Mouse (Mus musculus) heart, embryonic 10.5 days (tissue): Measurements from ENCODE around the gene Rnf187. TPM values are rescaled to one million over a fixed set of nuclear protein-coding genes. Genes with fewer than 3 reads are reported as not detected.
A peak's percentile ranks its signal among the peaks of the same experiment; 100 is the strongest.

Experiments
- DNase-seq: peaks from one replicate; pipeline ENCODE4 v3.0.0-alpha.2; 2017; ENCODE audit warnings: low spot score
- H3K27ac ChIP-seq: fragments of 300-500 bp; sonication (generic); 2 replicates; pipeline ENCODE4 v1.5.1; 2016; ENCODE audit warnings: mild to moderate bottlenecking
- H3K27me3 ChIP-seq: fragments of 300-500 bp; sonication (generic); 2 replicates; pipeline ENCODE4 v1.6.1; 2016; ENCODE audit warnings: mild to moderate bottlenecking; ENCODE audit not compliant: poor library complexity, insufficient read depth, severe bottlenecking
- H3K36me3 ChIP-seq: fragments of 300-500 bp; sonication (generic); 2 replicates; pipeline ENCODE4 v1.6.1; 2016; ENCODE audit warnings: mild to moderate bottlenecking, moderate library complexity
- H3K4me1 ChIP-seq: fragments of 300-500 bp; sonication (generic); 2 replicates; pipeline ENCODE4 v1.6.1; 2016; ENCODE audit warnings: mild to moderate bottlenecking
- H3K4me3 ChIP-seq: fragments of 300-500 bp; sonication (generic); 2 replicates; pipeline ENCODE4 v1.5.1; 2016; ENCODE audit warnings: mild to moderate bottlenecking, moderate library complexity
- H3K9me3 ChIP-seq: fragments of 300-500 bp; sonication (generic); 2 replicates; pipeline ENCODE4 v1.6.1; 2016; ENCODE audit warnings: mild to moderate bottlenecking, moderate library complexity
- WGBS: fragments of 180-500 bp; shearing (Covaris S2); methylation state at CpG from one replicate; pipeline ENCODE4 v1.1.7; 2016; 5-methylcytosine and 5-hydroxymethylcytosine counted together
- polyA plus RNA-seq: library from polyadenylated mRNA; unstranded; fragments of >200 nt; fragmentation: Nextera tagmentation; extraction: Ambion mirVana; gene quantifications from 2 replicates; pipeline ENCODE4 v1.2.1, GENCODE M21; 2016

The Rnf187 gene
- polyA plus RNA-seq: 169 and 213 TPM in 2 replicates

GRCm38 (mm10) chr11:58938322-58939087 lies at the start of gene Rnf187:
Rnf187 (minus strand) TSS chr11:58938916.
- H3K36me3 ChIP-seq: peaks cover 32% of the 10 kb centered on the region
- peaks cover 5% of the 10 kb centered on the region; the same call in 1 of the 2 replicates for H3K27me3 ChIP-seq
- H3K27ac ChIP-seq: peak within 1 kb of the TSS; percentile 97
- no peaks in the 10 kb centered on the region for H3K9me3 ChIP-seq
- peak within 1 kb of the TSS; percentile 97 for H3K4me3 ChIP-seq
- under 1% methylated on average over 95 of the region's 95 CpGs for WGBS
- H3K4me1 ChIP-seq: peaks cover 21% of the 10 kb centered on the region
- peak; percentile 95 for DNase-seq

DNA sequence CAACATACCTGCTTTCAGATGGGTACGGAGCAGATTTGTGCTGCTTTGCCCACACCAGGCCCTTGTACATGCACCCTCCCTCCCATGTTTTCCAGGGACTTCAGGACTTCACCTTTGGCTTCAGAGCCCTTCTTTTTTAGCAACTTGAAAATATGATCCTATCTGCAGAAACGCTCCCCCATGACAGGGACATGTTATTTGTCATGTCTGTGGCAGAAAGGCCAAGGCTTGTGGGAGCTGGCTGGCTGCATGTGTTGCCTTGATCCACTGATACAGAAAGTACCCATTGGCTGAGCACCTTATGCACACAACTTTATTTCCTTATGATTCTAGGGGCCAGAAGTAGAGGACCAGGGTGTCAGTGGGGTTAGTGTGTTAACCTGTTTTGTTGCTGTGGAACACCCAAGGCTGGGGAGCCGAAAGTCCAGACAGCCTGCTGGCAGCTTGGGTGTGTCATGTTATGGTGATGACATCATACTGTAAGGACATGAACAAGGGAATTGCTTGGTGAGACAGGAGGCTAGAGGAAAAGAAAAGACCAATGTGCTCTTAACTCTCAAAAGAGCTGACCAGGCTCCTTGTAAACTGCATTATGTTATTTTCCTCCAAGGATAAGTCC lies 46.7 kb upstream of the Rnf187 start:
- Histone ChIP-seq H3K4me3 (no peak overlapping the region), H3K27ac (peak overlapping the region; percentile 82), H3K36me3 (peaks cover 92% of the 10 kb centered on the region), H3K4me1 (peaks cover 97% of the 10 kb centered on the region), H3K9me3 (no peaks in the 10 kb centered on the region), H3K27me3 (no peaks in the 10 kb centered on the region)
- DNase-seq: no peak
- 71% methylated on average over 3 of the region's 3 CpGs for WGBS

DNA sequence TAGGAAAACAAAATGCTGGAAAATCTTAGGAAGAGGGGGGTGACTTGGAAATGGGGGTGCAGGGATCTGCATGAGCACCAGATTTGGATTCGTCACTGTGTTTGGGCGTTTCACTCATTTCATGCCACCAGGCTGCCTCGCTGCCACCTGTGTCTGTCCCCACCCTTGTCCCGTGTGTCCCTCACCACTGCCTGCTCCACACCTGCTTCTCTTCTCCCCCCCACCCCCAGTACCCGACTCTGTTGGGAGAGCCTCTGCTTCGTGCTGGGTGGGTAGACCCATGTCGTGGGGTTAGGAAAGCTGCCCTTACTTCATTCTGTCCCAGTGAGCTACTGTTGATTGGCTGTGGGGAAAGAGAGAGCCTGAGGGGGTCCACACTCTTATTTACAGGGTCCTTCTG lies 45.9 kb upstream of the Rnf187 start:
- Histone ChIP-seq H3K27me3 (no peaks in the 10 kb centered on the region), H3K36me3 (peaks cover 85% of the 10 kb centered on the region), H3K9me3 (no peaks in the 10 kb centered on the region), H3K27ac (peak overlapping the region; percentile 82), H3K4me3 (no peak overlapping the region), H3K4me1 (peaks cover 97% of the 10 kb centered on the region)
- no peak for DNase-seq
- 81% methylated on average over 7 of the region's 7 CpGs for WGBS

DNA sequence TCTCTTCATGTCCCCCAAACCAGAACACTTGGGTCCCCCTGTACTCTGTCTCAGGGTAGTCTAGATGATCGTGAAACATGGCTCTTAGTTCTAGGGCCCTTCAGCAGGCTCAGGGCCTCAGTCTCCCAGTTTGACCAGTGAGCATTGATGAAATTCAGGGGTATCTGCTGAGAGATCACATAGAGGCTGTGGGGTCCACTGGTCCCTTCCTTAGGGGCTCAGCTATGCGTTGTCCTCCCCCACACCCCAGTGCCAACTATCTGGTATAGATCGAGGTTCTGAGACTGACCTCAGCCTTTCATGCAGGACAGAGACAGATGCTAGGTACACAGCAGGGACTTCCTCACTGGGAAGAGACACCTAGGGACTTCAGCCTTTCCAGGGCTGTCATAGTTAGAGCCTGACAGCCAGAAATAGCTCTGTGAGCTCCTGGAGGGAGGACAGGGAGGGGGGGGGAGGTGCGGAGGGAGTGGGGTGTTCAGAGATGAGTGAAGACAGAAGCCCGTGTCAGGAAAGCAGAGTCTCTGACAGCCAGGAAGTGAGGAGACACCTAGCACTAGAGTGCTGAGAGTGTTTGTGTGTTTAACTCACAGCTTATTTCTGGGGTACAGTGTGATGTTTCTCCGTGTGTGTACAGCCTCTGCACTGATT lies 45.1 kb upstream of the Rnf187 start:
- peak; percentile 88 for DNase-seq
- no peaks in the 10 kb centered on the region for H3K9me3 ChIP-seq
- H3K4me3 ChIP-seq: peak overlapping the region; percentile 29
- no peaks in the 10 kb centered on the region for H3K27me3 ChIP-seq
- H3K27ac ChIP-seq: peak overlapping the region; percentile 86
- WGBS: 54% methylated on average over 6 of the region's 6 CpGs
- peaks cover 76% of the 10 kb centered on the region for H3K36me3 ChIP-seq
- peaks cover 97% of the 10 kb centered on the region for H3K4me1 ChIP-seq

DNA sequence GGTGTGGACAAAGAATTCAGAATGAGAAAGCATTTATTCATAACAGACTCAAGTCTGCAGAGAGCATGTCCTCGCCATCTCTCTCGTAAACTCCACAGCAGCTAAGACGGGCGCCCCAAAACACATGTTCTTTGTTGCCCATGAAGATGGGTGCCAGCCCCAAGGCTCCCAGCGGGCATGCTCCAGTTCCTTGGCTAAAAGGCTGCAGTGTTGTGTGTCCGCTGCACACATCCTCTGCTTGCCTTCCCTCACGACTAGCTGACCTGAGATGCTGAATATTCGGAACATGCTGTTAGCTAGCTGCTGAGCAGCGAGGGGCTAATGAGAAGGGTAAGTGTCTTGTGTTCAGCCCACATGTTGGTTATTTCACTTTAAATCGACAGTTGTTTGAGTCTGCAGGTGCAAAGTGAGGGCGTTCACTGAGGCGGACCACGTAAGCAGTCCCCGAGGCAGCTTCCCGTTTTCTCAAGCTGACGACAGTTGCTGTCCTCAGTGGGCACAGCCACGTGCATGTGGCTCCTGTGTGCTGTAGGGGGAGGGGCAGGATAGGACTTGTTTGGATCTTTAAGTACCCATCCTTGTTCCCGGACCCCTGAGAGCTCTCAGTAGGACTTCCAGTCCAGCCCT lies 43.9 kb upstream of the Rnf187 start:
- DNase-seq: no peak
- H3K4me3 ChIP-seq: no peak overlapping the region; the same call in 1 of the 2 replicates
- H3K27ac ChIP-seq: peak overlapping the region; percentile 86
- H3K27me3 ChIP-seq: no peaks in the 10 kb centered on the region
- WGBS: 84% methylated on average over 18 of the region's 18 CpGs
- H3K9me3 ChIP-seq: no peaks in the 10 kb centered on the region
- H3K36me3 ChIP-seq: peaks cover 64% of the 10 kb centered on the region
- peaks cover 87% of the 10 kb centered on the region for H3K4me1 ChIP-seq

GRCm38 (mm10) chr11:58981541-58982447 lies 43.1 kb upstream of the Rnf187 start:
- Histone ChIP-seq H3K4me3 (peak overlapping the region; percentile 22; the same call in 1 of the 2 replicates), H3K27me3 (no peaks in the 10 kb centered on the region), H3K27ac (peak overlapping the region; percentile 86), H3K4me1 (peaks cover 86% of the 10 kb centered on the region), H3K9me3 (no peaks in the 10 kb centered on the region), H3K36me3 (peaks cover 57% of the 10 kb centered on the region)
- no peak for DNase-seq
- 54% methylated on average over 14 of the region's 14 CpGs for WGBS

- Histone ChIP-seq H3K4me1 (peaks cover 77% of the 10 kb centered on the region), H3K36me3 (peaks cover 45% of the 10 kb centered on the region), H3K27me3 (no peaks in the 10 kb centered on the region), H3K27ac (peak overlapping the region; percentile 33; the same call in 1 of the 2 replicates), H3K4me3 (peak overlapping the region; percentile 82; the same call in 1 of the 2 replicates), H3K9me3 (no peaks in the 10 kb centered on the region)
- no peak for DNase-seq
- 61% methylated on average over 5 of the region's 5 CpGs for WGBS
Measured at GRCm38 (mm10) chr11:58980381-58980990, 41.8 kb upstream of the Rnf187 start.

DNA sequence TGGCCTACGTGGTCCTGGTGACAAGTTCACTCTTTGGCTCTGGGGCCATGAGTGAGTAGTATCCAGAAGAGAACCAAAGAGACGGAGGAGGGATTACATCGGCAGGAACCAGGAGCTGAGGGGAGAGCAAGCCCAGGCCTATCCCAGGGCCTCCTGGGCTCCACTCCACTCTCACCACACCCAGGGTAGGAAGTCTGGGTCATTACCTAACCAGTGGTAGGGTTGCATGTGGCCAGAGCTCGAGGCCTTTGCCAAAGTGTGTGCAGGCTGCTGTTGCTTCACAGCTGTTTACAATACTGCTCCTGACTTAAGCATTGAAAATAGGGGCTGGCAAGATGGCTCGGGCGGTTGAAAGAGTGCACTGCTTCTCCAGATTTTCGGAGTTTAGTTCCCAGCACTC lies 40.9 kb upstream of the Rnf187 start:
- H3K36me3 ChIP-seq: peaks cover 38% of the 10 kb centered on the region
- no peaks in the 10 kb centered on the region for H3K9me3 ChIP-seq
- H3K27me3 ChIP-seq: no peaks in the 10 kb centered on the region
- no peak for DNase-seq
- peak overlapping the region; percentile 93 for H3K27ac ChIP-seq
- peaks cover 69% of the 10 kb centered on the region for H3K4me1 ChIP-seq
- WGBS: 74% methylated on average over 7 of the region's 7 CpGs
- peak overlapping the region; percentile 82 for H3K4me3 ChIP-seq

DNA sequence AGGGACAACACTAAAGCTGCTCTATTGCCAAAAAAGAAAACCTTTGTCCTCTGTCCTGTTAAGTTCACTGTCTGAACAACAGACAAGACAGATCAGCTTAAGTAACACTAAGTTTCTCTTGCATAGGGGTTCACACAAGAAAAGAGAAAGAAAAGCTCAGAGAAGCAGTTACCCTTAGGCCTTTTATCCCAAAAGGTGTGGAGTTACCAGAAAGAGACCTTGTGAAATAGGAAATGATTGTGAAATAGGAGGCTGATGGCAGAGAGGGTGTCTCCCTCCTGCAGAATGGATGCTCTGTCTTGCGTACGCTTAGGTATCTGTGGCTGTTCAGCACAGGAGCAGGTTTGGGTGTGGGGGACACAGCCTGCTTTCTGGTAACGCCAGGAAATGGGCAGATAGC lies 40.5 kb upstream of the Rnf187 start:
- no peaks in the 10 kb centered on the region for H3K27me3 ChIP-seq
- no peaks in the 10 kb centered on the region for H3K9me3 ChIP-seq
- peaks cover 69% of the 10 kb centered on the region for H3K4me1 ChIP-seq
- H3K27ac ChIP-seq: peak overlapping the region; percentile 93
- 56% methylated on average over 3 of the region's 3 CpGs for WGBS
- peaks cover 38% of the 10 kb centered on the region for H3K36me3 ChIP-seq
- peak overlapping the region; percentile 82 for H3K4me3 ChIP-seq
- DNase-seq: no peak

DNA sequence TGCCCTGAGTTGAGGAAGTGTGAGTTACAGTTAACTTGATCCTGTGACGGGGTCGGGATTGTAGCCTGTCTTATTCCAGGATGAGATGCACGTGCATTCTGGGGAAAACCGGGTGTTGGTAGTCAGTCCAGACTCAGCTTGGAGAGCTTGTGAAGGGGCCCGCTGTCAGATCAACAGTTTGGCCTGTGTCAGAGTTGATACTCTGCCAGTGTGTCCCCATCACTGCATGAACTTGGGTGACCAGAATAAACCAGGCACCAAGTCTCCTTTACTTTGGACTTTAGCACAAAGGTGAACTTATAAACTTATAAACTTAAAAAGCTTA lies 40.0 kb upstream of the Rnf187 start:
- Histone ChIP-seq H3K4me1 (peaks cover 72% of the 10 kb centered on the region), H3K4me3 (peak overlapping the region; percentile 82), H3K36me3 (peaks cover 36% of the 10 kb centered on the region), H3K9me3 (no peaks in the 10 kb centered on the region), H3K27ac (peak overlapping the region; percentile 93), H3K27me3 (no peaks in the 10 kb centered on the region)
- 3% methylated on average over 5 of the region's 5 CpGs for WGBS
- no peak for DNase-seq

DNA sequence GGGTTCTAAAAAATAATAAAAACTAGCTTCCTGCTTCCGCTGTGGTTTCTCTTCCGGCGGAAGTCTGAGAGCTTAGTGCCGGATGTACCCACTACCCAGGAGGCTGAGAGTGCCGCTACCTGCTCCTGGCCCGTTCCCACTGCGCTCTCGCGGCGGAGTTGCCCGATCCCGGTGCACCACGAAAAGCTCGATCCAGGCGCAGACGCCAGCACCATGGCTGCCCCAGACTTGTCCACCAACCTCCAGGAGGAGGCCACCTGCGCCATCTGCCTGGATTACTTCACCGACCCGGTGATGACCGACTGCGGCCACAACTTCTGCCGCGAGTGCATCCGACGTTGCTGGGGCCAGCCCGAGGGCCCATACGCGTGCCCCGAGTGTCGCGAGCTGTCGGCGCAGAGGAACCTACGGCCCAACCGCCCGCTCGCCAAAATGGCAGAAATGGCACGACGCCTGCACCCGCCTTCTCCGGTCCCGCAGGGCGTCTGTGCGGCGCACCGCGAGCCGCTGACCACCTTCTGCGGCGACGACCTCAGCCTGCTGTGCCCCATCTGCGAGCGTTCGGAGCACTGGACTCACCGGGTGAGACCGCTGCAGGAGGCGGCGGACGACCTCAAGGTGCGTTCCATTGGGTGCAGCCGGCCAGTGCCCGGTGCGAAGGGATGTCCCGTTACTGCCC lies 39.5 kb upstream of the Rnf187 start, which contains the start of gene Trim11:
Gene Trim11 (plus strand): TSS at position 67 of the 679 bp plus-strand sequence.
- Histone ChIP-seq H3K27ac (peak within 1 kb of the TSS; percentile 93), H3K4me1 (peaks cover 67% of the 10 kb centered on the region), H3K36me3 (peaks cover 31% of the 10 kb centered on the region), H3K4me3 (peak within 1 kb of the TSS; percentile 82), H3K27me3 (no peaks in the 10 kb centered on the region), H3K9me3 (no peaks in the 10 kb centered on the region)
- peak; percentile 91 for DNase-seq
- under 1% methylated on average over 64 of the region's 64 CpGs for WGBS
